Mouse (Mus musculus) forelimb bud, embryonic 11.5 days (tissue): ENCODE results near the gene 1700029P11Rik.

Source experiments
- DNase-seq: peaks from one replicate; pipeline ENCODE4 v3.0.0-alpha.2; 2012; ENCODE audit warnings: low read depth, low spot score

1700029P11Rik gene

DNA sequence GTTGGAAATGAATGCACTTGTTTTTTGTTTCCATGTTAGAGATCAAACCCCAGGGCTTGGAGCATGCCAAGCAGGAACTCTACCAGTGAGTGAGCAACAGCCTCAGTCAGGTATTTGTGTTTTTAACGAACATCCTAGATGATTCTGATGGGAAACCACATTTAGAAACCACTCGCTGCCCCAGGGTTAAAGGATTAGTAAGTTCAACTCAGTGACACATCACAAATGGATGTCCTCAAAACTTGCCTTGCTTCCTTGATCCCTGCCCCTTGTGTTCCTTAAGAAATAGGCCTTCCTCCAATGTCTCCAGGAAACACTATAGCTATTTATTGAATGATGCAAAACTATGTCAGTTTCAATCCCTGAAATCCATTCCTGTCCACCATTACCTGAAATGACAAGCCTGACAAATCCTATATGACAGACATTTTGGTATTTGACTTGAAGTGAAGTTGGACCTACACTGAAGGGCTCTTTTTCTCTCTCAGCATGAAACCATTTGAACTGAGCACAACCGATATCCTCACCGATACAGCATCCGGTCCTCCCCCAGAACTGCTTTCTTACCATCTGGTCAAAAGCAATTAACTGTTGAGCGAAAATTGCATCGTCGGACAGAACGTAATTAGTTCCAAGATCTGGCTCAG is 34.5 kb downstream of the 1700029P11Rik start:
- DNase-seq, result no peak

GRCm38 (mm10) chr15:82015392-82016100 is 35.2 kb downstream of the 1700029P11Rik start:
- peak; percentile 6 for DNase-seq

DNA sequence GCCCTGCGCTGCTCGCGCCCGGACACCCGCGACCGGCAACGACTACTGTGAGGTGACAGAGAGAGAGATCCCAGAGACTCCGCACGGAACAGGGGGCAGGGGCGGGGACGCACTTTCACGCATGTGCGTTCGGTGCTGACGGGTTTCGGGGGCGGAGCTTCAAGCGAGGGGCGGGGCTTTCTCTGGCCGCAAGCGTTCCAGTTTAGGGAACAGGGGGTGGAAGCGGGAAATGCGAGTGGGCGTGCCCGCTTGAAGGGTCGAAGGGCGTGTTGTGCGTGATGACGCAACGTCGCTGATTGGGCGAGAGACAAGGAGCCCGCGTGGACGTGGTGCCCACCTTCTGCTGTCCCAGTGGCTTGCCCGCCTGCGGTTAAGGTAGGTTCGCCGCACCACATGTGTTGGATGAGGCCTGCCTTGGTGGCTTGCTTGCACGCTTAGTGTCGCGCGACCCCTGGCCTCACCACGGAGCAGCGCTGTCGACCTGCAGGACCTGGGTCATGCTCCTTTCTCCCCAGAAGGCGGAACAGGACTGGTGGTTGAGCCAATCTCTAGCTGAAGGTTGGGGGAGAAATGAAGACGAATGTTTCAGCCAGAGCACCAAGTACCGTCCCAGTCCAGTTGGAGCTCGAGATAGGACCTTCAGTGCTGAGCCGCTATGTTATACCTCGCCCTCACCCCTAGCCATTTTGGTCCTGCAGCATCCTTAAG is 35.9 kb downstream of the 1700029P11Rik start:
- peak; percentile 98 for DNase-seq

DNA sequence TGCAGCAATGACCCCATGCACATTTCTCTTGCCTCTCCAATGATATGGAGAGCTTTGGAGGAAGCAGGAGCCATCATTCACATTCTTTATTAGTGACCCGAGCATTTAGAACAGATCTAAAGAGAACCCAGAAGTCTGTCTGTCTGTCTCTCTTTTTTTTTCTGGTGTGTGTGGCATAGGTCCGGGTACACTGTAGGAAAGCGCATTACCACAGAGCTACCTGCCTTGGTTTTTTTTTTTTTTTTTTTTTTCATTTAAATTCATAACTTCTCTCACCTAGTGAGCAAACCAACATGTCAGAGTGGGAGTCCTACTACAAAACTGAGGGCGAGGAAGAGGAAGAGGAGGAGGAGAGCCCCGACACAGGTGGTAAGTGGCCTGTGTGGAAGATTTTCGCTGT is 36.5 kb downstream of the 1700029P11Rik start:
- DNase-seq, result no peak

GRCm38 (mm10) chr15:82017461-82017860 is 37.1 kb downstream of the 1700029P11Rik start:
- DNase-seq, result no peak

DNA sequence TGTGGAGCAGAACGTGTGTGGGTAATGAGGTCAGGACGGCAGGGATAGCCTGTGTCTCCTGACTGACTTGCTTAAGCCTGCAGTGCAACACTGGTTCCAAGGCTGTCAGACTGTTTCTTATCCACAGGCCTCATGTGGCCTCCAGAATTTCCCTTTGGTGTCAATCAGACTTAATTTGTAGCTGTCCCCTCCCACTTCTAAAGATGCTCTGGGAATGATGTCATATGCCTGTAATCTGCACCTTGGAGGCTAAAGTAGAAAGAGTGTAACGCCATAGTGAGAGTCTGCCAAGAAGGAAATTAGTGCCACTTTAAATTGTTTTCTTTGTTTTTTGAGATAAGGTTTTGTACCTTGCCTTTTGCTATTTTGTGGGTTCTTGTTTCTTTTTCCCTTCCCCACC is 38.9 kb downstream of the 1700029P11Rik start:
- no peak for DNase-seq

DNA sequence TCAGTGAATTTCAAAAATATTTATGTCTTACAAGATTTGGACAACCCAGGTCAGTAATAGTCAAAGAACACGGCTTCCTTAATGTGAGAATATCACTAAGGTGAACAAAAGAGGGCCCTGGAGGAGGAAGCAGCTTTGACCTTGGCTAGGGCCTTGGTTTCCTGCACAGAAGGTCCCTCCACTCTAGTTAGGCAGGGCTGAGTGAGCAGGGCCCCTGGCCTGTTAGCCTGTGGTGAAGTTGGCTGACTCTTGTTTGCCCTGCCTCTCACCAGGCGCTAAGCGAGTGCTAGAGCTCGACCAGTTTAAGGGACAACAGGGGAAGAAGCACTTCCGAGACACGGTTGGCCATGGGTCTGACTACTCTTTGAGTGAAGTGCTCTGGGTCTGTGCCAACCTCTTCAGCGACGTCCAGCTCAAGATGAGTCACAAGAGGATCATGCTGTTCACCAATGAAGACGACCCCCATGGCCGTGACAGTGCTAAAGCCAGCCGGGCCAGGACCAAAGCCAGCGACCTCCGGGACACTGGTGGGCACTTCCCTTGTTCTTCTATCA is 42.3 kb downstream of the 1700029P11Rik start:
- no peak for DNase-seq

DNA sequence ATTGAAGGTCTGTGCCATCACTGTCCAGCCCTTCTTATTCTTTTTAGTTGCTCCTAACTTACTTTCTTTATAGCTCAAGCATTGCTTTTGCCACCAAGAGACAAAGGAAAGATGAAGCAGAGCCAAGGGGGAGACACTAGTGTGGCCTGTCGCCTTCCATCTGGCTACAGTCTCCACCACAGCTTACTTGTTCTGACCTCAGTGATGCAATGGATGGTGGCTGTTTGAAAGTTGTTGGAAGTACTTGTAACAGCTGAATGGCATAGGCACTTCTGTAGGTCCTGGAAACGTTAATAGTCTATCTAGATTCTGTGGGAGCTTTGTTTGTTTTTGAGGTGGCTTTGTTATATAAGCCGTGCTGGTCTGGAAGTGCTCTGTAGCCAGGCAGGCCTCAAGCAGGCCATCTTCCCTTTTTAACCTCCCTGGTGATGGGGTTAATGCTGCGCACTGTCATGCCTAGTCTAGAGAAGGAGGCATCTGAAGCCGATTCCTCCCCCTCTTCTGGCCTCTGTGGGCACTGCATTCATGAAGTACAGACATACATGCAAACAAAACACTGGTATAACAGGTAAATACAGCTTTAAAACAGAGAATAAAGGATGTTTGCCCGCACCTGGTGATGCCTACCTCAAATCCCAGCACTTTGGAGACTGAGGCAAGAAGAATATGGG is 43.8 kb downstream of the 1700029P11Rik start:
- DNase-seq, result no peak

DNA sequence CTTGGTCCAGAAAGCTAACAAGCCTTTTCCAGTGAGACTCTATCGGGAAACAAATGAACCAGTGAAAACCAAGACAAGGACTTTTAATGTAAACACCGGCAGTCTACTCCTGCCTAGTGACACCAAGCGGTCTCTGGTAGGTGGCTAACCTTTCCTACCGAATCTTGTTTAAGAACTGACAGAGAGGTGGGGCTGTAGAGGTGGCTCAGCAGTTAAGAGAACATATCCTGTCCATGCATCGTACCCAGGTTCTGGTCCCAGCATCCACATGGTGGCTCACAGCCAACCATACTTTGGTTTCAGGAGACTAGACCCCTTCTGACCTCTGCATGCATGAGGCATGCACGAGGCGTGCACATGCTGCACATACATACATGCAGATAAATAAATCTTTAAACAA is 46.9 kb downstream of the 1700029P11Rik start:
- no peak for DNase-seq

DNA sequence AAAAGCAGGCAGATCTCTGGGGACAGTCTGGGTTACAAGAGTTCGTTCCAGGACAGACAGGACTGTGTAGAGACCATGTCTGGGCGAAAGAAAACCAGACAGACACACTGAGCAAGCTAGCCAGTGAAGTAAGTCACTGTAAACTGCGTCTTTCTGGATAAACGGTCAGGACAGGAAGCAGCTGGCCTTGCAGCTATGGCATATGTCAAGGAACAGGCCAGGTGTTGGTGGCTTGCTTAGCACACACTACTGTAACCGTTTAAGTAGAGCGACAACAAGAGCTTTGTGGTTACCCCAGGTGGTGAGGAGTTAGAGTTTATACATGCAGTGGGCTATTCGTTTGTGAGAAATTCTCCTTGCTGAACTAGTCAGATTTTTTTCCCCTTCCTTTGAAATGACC is 47.4 kb downstream of the 1700029P11Rik start:
- no peak for DNase-seq
